Mouse (Mus musculus) neural tube, embryonic 11.5 days (tissue): ENCODE measurements around the gene Mterf2. TPM values are rescaled to one million over a fixed set of nuclear protein-coding genes. Genes with fewer than 3 reads are reported as not detected.

Source experiments
- ATAC-seq: fragments of 200-750 bp; cut with Nextera tagmentation; 2 replicates; pipeline ENCODE4 v1.8.0; 2017; ENCODE audit warnings: moderate number of reproducible peaks, mild to moderate bottlenecking, moderate TSS enrichment, moderate library complexity; ENCODE audit not compliant: insufficient read depth, low FRiP score, low TSS enrichment
- DNase-seq: peaks from one replicate; pipeline ENCODE4 v3.0.0-alpha.2; 2015; ENCODE audit warnings: low spot score
- H3K27ac ChIP-seq: fragments of 300-500 bp; sonication (generic); 2 replicates; pipeline ENCODE4 v1.5.1; 2014; ENCODE audit warnings: low read depth, mild to moderate bottlenecking, low read length
- H3K27me3 ChIP-seq: fragments of 300-500 bp; sonication (generic); 2 replicates; pipeline ENCODE4 v1.6.1; 2014; ENCODE audit warnings: mild to moderate bottlenecking, low read length, mixed read lengths; ENCODE audit not compliant: control insufficient read depth, insufficient read depth
- H3K36me3 ChIP-seq: fragments of 300-500 bp; sonication (generic); 2 replicates; pipeline ENCODE4 v1.6.1; 2014; ENCODE audit warnings: mild to moderate bottlenecking, low read length, moderate library complexity, mixed read lengths; ENCODE audit not compliant: control insufficient read depth, insufficient read depth
- H3K4me1 ChIP-seq: fragments of 300-500 bp; sonication (generic); 2 replicates; pipeline ENCODE4 v1.6.1; 2014; ENCODE audit warnings: low read length, mixed read lengths; ENCODE audit not compliant: control insufficient read depth, insufficient read depth
- H3K4me2 ChIP-seq: fragments of 300-500 bp; sonication (generic); 2 replicates; pipeline ENCODE4 v1.6.1; 2014; ENCODE audit warnings: low read depth, mild to moderate bottlenecking, moderate library complexity
- H3K4me3 ChIP-seq: fragments of 300-500 bp; sonication (generic); 2 replicates; pipeline ENCODE4 v1.5.1; 2014; ENCODE audit warnings: low read depth, low read length
- H3K9ac ChIP-seq: fragments of 300-500 bp; sonication (generic); 2 replicates; pipeline ENCODE4 v1.6.1; 2014; ENCODE audit warnings: mild to moderate bottlenecking, low read length
- H3K9me3 ChIP-seq: fragments of 300-500 bp; sonication (generic); 2 replicates; pipeline ENCODE4 v1.6.1; 2016; ENCODE audit warnings: low read length; ENCODE audit not compliant: control insufficient read depth
- WGBS: fragments of 180-500 bp; shearing (Covaris S2); extraction: QIAGEN DNeasy Blood & Tissue Kit; methylation state at CpG from one replicate; pipeline ENCODE4 v1.1.7; 2014; 5-methylcytosine and 5-hydroxymethylcytosine counted together
- polyA plus RNA-seq: library from polyadenylated mRNA; unstranded; fragments of >200 nt; fragmentation: Nextera tagmentation; extraction: Ambion mirVana; gene quantifications from 2 replicates; pipeline ENCODE4 v1.2.1, GENCODE M21; 2014

The Mterf2 gene
- 35.9 and 38.8 TPM in 2 replicates for polyA plus RNA-seq

- Histone ChIP-seq H3K9ac (peak within 1 kb of the TSS; percentile 68), H3K27ac (0 out of 2 replicates have a peak within 1 kb of the TSS, but pooled peaks have one; percentile 17)
- ATAC-seq, result peak; percentile 100
These were observed at the start of gene Mterf2 for GRCm38 (mm10) chr10:85127395-85128287. Gene Mterf2, minus strand, starts transcription at chr10:85128027.

GRCm38 (mm10) chr10:85176640-85177039, 48.8 kb upstream of the Mterf2 start:
- ATAC-seq, result no peak

More at GRCm38 (mm10) chr10:85127395-85128287, at the start of gene Mterf2:
- no peaks in the 10 kb centered on the region for H3K27me3 ChIP-seq
- no peaks in the 10 kb centered on the region; the same call in 1 of the 2 replicates for H3K36me3 ChIP-seq
- H3K4me1 ChIP-seq, result peaks cover 4% of the 10 kb centered on the region
- peak; percentile 92 for DNase-seq
- H3K4me2 ChIP-seq, result peak within 1 kb of the TSS; percentile 49
- H3K4me3 ChIP-seq, result peak within 1 kb of the TSS; percentile 66
- 9% methylated on average over 20 of the region's 20 CpGs for WGBS
- H3K9me3 ChIP-seq, result no peaks in the 10 kb centered on the region

GRCm38 (mm10) chr10:85165306-85165705, 37.5 kb upstream of the Mterf2 start:
- no peak overlapping the region for H3K27ac ChIP-seq
- no peak overlapping the region for H3K4me3 ChIP-seq
- H3K36me3 ChIP-seq, result no peaks in the 10 kb centered on the region
- no peaks in the 10 kb centered on the region for H3K9me3 ChIP-seq
- DNase-seq, result no peak
- H3K4me1 ChIP-seq, result no peaks in the 10 kb centered on the region
- no peaks in the 10 kb centered on the region for H3K27me3 ChIP-seq
- WGBS, result 89% methylated on average over 5 of the region's 5 CpGs
- no peak for ATAC-seq
- no peak overlapping the region for H3K4me2 ChIP-seq
- H3K9ac ChIP-seq, result no peak overlapping the region

More at GRCm38 (mm10) chr10:85176640-85177039, 48.8 kb upstream of the Mterf2 start:
- Histone ChIP-seq H3K4me3 (no peak overlapping the region), H3K4me2 (no peak overlapping the region), H3K9me3 (no peaks in the 10 kb centered on the region), H3K9ac (no peak overlapping the region), H3K27me3 (no peaks in the 10 kb centered on the region), H3K4me1 (no peaks in the 10 kb centered on the region), H3K27ac (no peak overlapping the region), H3K36me3 (no peaks in the 10 kb centered on the region)
- WGBS, result 86% methylated on average over 2 of the region's 2 CpGs
- DNase-seq, result no peak

GRCm38 (mm10) chr10:85164791-85165190, 37.0 kb upstream of the Mterf2 start:
- Histone ChIP-seq H3K27ac (no peak overlapping the region), H3K4me3 (no peak overlapping the region), H3K36me3 (no peaks in the 10 kb centered on the region), H3K9ac (no peak overlapping the region), H3K4me2 (no peak overlapping the region), H3K4me1 (no peaks in the 10 kb centered on the region), H3K27me3 (no peaks in the 10 kb centered on the region), H3K9me3 (no peaks in the 10 kb centered on the region)
- ATAC-seq (no peak), DNase-seq (no peak)
- 96% methylated on average over 13 of the region's 13 CpGs for WGBS

- no peak for DNase-seq
- Histone ChIP-seq H3K4me3 (no peak overlapping the region), H3K4me2 (no peak overlapping the region), H3K4me1 (no peaks in the 10 kb centered on the region), H3K36me3 (no peaks in the 10 kb centered on the region), H3K27me3 (no peaks in the 10 kb centered on the region), H3K9ac (no peak overlapping the region), H3K27ac (no peak overlapping the region), H3K9me3 (no peaks in the 10 kb centered on the region)
- WGBS, result 82% methylated on average over 5 of the region's 5 CpGs
- ATAC-seq, result no peak
These were observed 34.0 kb upstream of the Mterf2 start for GRCm38 (mm10) chr10:85161745-85162351.

GRCm38 (mm10) chr10:85159989-85160619, 32.3 kb upstream of the Mterf2 start:
- Histone ChIP-seq H3K9me3 (no peaks in the 10 kb centered on the region), H3K27me3 (no peaks in the 10 kb centered on the region), H3K27ac (no peak overlapping the region), H3K36me3 (no peaks in the 10 kb centered on the region), H3K9ac (no peak overlapping the region), H3K4me2 (no peak overlapping the region), H3K4me1 (no peaks in the 10 kb centered on the region), H3K4me3 (no peak overlapping the region)
- DNase-seq (no peak), ATAC-seq (no peak)
- WGBS, result 88% methylated on average over 1 of the region's 1 CpGs

- no peaks in the 10 kb centered on the region for H3K9me3 ChIP-seq
These were observed 29.6 kb upstream of the Mterf2 start for GRCm38 (mm10) chr10:85157451-85157850.

GRCm38 (mm10) chr10:85154195-85154594, 26.4 kb upstream of the Mterf2 start:
- no peak overlapping the region for H3K4me2 ChIP-seq
- H3K4me3 ChIP-seq, result no peak overlapping the region
- no peaks in the 10 kb centered on the region for H3K4me1 ChIP-seq
- no peaks in the 10 kb centered on the region for H3K27me3 ChIP-seq
- no peak overlapping the region for H3K27ac ChIP-seq
- WGBS, result 5% methylated on average over 2 of the region's 2 CpGs
- H3K36me3 ChIP-seq, result no peaks in the 10 kb centered on the region
- DNase-seq (peak; percentile 55), ATAC-seq (no peak)
- H3K9me3 ChIP-seq, result no peaks in the 10 kb centered on the region
- H3K9ac ChIP-seq, result no peak overlapping the region

More at GRCm38 (mm10) chr10:85157451-85157850, 29.6 kb upstream of the Mterf2 start:
- Histone ChIP-seq H3K4me1 (no peaks in the 10 kb centered on the region), H3K9ac (no peak overlapping the region), H3K27ac (no peak overlapping the region), H3K27me3 (no peaks in the 10 kb centered on the region), H3K36me3 (no peaks in the 10 kb centered on the region), H3K4me2 (no peak overlapping the region), H3K4me3 (no peak overlapping the region)
- DNase-seq (no peak), ATAC-seq (no peak)
- 90% methylated on average over 7 of the region's 7 CpGs for WGBS
